15 mouse cellular contexts compared by ENCODE assay signal in genomic region chr3:99791316-99791715, GRCm38 (mm10).
DNase-seq lines count a peak whose midpoint lies in the region; ATAC-seq and TF ChIP-seq lines count a peak whose summit lies in the region.
"Had no signal": no experiment of that assay in that cellular context is flagged by ENCODE, and none has a peak within 500 bp of the region (broad histone marks: within the 10 kb centered on the region; RNA-seq: fewer than 3 reads in every experiment).

No protein-coding gene starts in this region.

- no peaks in the 10 kb centered on the region for H3K27me3 ChIP-seq in heart, embryonic 12.5 days (replicated peaks)
- no peaks in the 10 kb centered on the region for H3K27me3 ChIP-seq in Patski
- H3K27me3 ChIP-seq: embryonic facial prominence, embryonic 13.5 days; midbrain, embryonic 15.5 days had no signal

- no peak for ATAC-seq in heart, embryonic 12.5 days (ENCODE audit: insufficient number of reproducible peaks, low FRiP score)
- peak; percentile 78 for ATAC-seq in Patski
- ATAC-seq: lung, postnatal 0 days; midbrain, embryonic 15.5 days had no signal

- no peaks in the 10 kb centered on the region for H3K9me3 ChIP-seq in heart, embryonic 12.5 days (replicated peaks)
- H3K9me3 ChIP-seq: embryonic facial prominence, embryonic 13.5 days; midbrain, embryonic 15.5 days had no signal

- H3K4me2 ChIP-seq in heart, embryonic 12.5 days, result no peak overlapping the region
- H3K4me2 ChIP-seq: embryonic facial prominence, embryonic 13.5 days; heart, embryonic 11.5 days; midbrain, embryonic 15.5 days had no signal

- H3K4me1 ChIP-seq in heart, embryonic 12.5 days (replicated peaks), result no peaks in the 10 kb centered on the region
- H3K4me1 ChIP-seq: midbrain, embryonic 15.5 days had no signal

- CTCF ChIA-PET in Patski (lab: Charles Lee), result interaction anchor here (1.1 kb wide), 1 partner anchor 24 kb away, joined by 3 read pairs; no protein-coding TSS in a partner anchor

- POLR2A ChIA-PET in Patski (lab: Charles Lee), result no interaction called here

- no peak overlapping the region for H3K9ac ChIP-seq in heart, embryonic 12.5 days
- H3K9ac ChIP-seq: embryonic facial prominence, embryonic 13.5 days; midbrain, embryonic 15.5 days had no signal

- no peak overlapping the region for H3K27ac ChIP-seq in heart, embryonic 12.5 days (ENCODE audit: poor library complexity, severe bottlenecking)
- H3K27ac ChIP-seq: embryonic facial prominence, embryonic 13.5 days; left cerebral cortex, adult 2 months; midbrain, embryonic 15.5 days had no signal

- 85% methylated on average over 6 of the region's 6 CpGs for WGBS in heart, embryonic 12.5 days

- no peak overlapping the region for H3K4me3 ChIP-seq in heart, embryonic 12.5 days
- H3K4me3 ChIP-seq: embryonic facial prominence, embryonic 13.5 days; left cerebral cortex, adult 2 months; midbrain, embryonic 15.5 days had no signal

- in situ Hi-C loops in Patski (cut with MboI; ENCODE audit: low pct_unique_long_range_greater_than_20kb), result no loop called here

- TF ChIP-seq CTCF in Patski (IDR thresholded peaks at IDR 0.05), result no peak

- H3K36me3 ChIP-seq in heart, embryonic 12.5 days, result no peaks in the 10 kb centered on the region
- H3K36me3 ChIP-seq: embryonic facial prominence, embryonic 13.5 days; midbrain, embryonic 15.5 days had no signal

- DNase-seq in heart, adult 11 months, result peak; percentile 2
- peak; percentile 77 for DNase-seq in Patski (ENCODE audit: low read depth, low spot score)
- peak; percentile 54 to 68 for DNase-seq in kidney, adult 8-10 months
- peak; percentile 61 to 76 for DNase-seq in kidney, postnatal 25 days
- DNase-seq in left cerebral cortex, adult 8-10 months (ENCODE audit: low spot score in 2 of 2), result no peak
- no peak for DNase-seq in adrenal gland, postnatal 25 days
- DNase-seq: adrenal gland, postnatal 14 days; cerebellum, adult 2 months; thymus, postnatal 36 days had no signal

Comparison
In these comparisons a context has a peak if more than half of its experiments do, and no peak if none do; other contexts are left out.
1. DNase-seq: peak in heart, adult 11 months (single experiment), Patski (single experiment), kidney, adult 8-10 months (2 of 2) and kidney, postnatal 25 days (2 of 2); none in left cerebral cortex, adult 8-10 months (0 of 2) and adrenal gland, postnatal 25 days (single experiment).